Mouse (Mus musculus): Measurements from ENCODE around the gene Bloc1s4.

DNA sequence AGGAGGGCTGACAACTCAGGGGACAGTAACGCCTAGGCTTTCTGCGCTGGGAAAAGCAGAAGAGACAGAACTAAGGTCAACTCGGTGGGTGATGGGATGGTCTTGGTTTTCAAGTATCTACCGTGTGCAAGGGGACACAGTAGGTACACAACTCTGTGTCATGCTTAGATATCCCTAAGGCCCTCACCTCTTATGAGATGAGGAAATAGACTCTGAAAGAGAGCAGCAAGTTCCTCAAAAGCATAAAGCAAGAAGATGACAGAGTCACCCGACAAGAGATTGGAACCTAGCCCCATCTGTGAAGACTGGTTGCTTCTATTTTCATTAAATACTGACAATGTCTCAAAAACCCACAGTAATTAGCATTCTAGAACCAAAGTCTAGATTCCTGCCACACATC lies 42.7 kb downstream of the Bloc1s4 start:
- TF ChIP-seq GATA1 (IDR thresholded peaks at IDR 0.05; ENCODE audit: borderline replicate concordance, low read length), result no peak
- no peak for TF ChIP-seq FLI1 (IDR thresholded peaks at IDR 0.05; ENCODE audit: low read length)
